Comparison of ENCODE assay signal across 17 mouse cellular contexts in genomic region chr9:48661225-48662023, GRCm38 (mm10). TPM values are rescaled to one million over a fixed set of nuclear protein-coding genes. Genes with fewer than 3 reads are reported as not detected.
DNase-seq lines count a peak whose midpoint lies in the region; ATAC-seq and TF ChIP-seq lines count a peak whose summit lies in the region.
"Had no signal": no experiment of that assay in that cellular context is flagged by ENCODE, and none has a peak within 500 bp of the region (broad histone marks: within the 10 kb centered on the region; RNA-seq: fewer than 3 reads in every experiment).

No protein-coding gene starts in this region.

- H3K4me3 ChIP-seq in forebrain, embryonic 11.5 days (ENCODE audit: low read depth, low read length), result no peak overlapping the region
- no peak overlapping the region for H3K4me3 ChIP-seq in forebrain, embryonic 16.5 days (replicated peaks; ENCODE audit: low read length)
- H3K4me3 ChIP-seq in neural tube, embryonic 12.5 days, result no peak overlapping the region
- H3K4me3 ChIP-seq in lung, postnatal 0 days (ENCODE audit: low read depth, low read length), result no peak overlapping the region
- H3K4me3 ChIP-seq: erythroblast, embryonic 14.5 days had no signal

- 0 out of 2 replicates have a peak, but pooled peaks have one; percentile 53 for ATAC-seq in forebrain, embryonic 11.5 days (replicated peaks; ENCODE audit: low FRiP score)
- ATAC-seq in forebrain, embryonic 16.5 days, result peak; percentile 35; the same call in 1 of the 2 replicates
- peak; percentile 65 for ATAC-seq in megakaryocyte progenitor cell, adult 5-6 weeks (replicated peaks; ENCODE audit: poor library complexity)
- no peak for ATAC-seq in neural tube, embryonic 12.5 days (ENCODE audit: low FRiP score, low read depth)
- ATAC-seq in lung, postnatal 0 days, result no peak
- ATAC-seq: inflammation-experienced regulatory T-cells, adult 6 months had no signal

- no peaks in the 10 kb centered on the region for H3K27me3 ChIP-seq in forebrain, embryonic 11.5 days (ENCODE audit: control insufficient read depth, insufficient read depth, low read length)
- no peaks in the 10 kb centered on the region for H3K27me3 ChIP-seq in forebrain, embryonic 16.5 days (replicated peaks; ENCODE audit: control insufficient read depth, insufficient read depth, low read length)
- 0 out of 2 replicates have a peak, but pooled peaks cover 5% of the 10 kb centered on the region for H3K27me3 ChIP-seq in neural tube, embryonic 12.5 days (replicated peaks)
- no peaks in the 10 kb centered on the region for H3K27me3 ChIP-seq in lung, postnatal 0 days (replicated peaks; ENCODE audit: insufficient read depth, low read length)

- WGBS in forebrain, embryonic 11.5 days, result 76% methylated on average over 9 of the region's 9 CpGs
- 63% methylated on average over 9 of the region's 9 CpGs for WGBS in forebrain, embryonic 16.5 days
- WGBS in neural tube, embryonic 12.5 days, result 44% methylated on average over 9 of the region's 9 CpGs
- 67% methylated on average over 9 of the region's 9 CpGs for WGBS in lung, postnatal 0 days

- H3K4me1 ChIP-seq in forebrain, embryonic 11.5 days (replicated peaks; ENCODE audit: control insufficient read depth, insufficient read depth, low read length), result peaks cover 19% of the 10 kb centered on the region
- peaks cover 18% of the 10 kb centered on the region for H3K4me1 ChIP-seq in forebrain, embryonic 16.5 days (replicated peaks; ENCODE audit: control insufficient read depth, insufficient read depth, low read length)
- peaks cover 27% of the 10 kb centered on the region for H3K4me1 ChIP-seq in neural tube, embryonic 12.5 days
- H3K4me1 ChIP-seq in lung, postnatal 0 days (ENCODE audit: insufficient read depth, low read depth, low read length), result no peaks in the 10 kb centered on the region; the same call in 1 of the 2 replicates

- TF ChIP-seq CTCF in lung, postnatal 0 days (IDR thresholded peaks at IDR 0.05), result no peak

- no peak overlapping the region for H3K27ac ChIP-seq in forebrain, embryonic 11.5 days (ENCODE audit: low read depth, low read length)
- no peak overlapping the region for H3K27ac ChIP-seq in forebrain, embryonic 16.5 days (ENCODE audit: low read length)
- H3K27ac ChIP-seq in neural tube, embryonic 12.5 days, result peak overlapping the region; percentile 7
- H3K27ac ChIP-seq in lung, postnatal 0 days (ENCODE audit: low read length), result no peak overlapping the region
- H3K27ac ChIP-seq: macrophage had no signal

- DNase-seq in forebrain, embryonic 11.5 days (ENCODE audit: low spot score), result no peak
- DNase-seq in testis, postnatal 10 days (ENCODE audit: low spot score), result no peak
- DNase-seq in lung, postnatal 0 days (ENCODE audit: low spot score), result no peak
- no peak for DNase-seq in right cerebral cortex, postnatal 36 days (ENCODE audit: low spot score in 2 of 2)
- DNase-seq: adrenal gland, adult 2 months; cerebellum, adult 2 months; kidney, adult 9 months; liver; lung, adult 18-20 months; thymus, postnatal 25 days had no signal

- no peak overlapping the region for H3K4me2 ChIP-seq in forebrain, embryonic 11.5 days (ENCODE audit: low read depth, low read length, severe bottlenecking)
- H3K4me2 ChIP-seq in forebrain, embryonic 16.5 days (ENCODE audit: low read length), result no peak overlapping the region
- no peak overlapping the region for H3K4me2 ChIP-seq in neural tube, embryonic 12.5 days (replicated peaks)
- no peak overlapping the region for H3K4me2 ChIP-seq in lung, postnatal 0 days (replicated peaks; ENCODE audit: low read depth, low read length)

- H3K9me3 ChIP-seq in forebrain, embryonic 11.5 days (ENCODE audit: control insufficient read depth, low read length), result peaks cover 2% of the 10 kb centered on the region; the same call in 1 of the 2 replicates
- no peaks in the 10 kb centered on the region for H3K9me3 ChIP-seq in forebrain, embryonic 16.5 days (ENCODE audit: control insufficient read depth, low read length)
- 0 out of 2 replicates have a peak, but pooled peaks cover 4% of the 10 kb centered on the region for H3K9me3 ChIP-seq in neural tube, embryonic 12.5 days
- peaks cover 6% of the 10 kb centered on the region; the same call in 1 of the 2 replicates for H3K9me3 ChIP-seq in lung, postnatal 0 days (ENCODE audit: low read length)

- TF ChIP-seq EP300 in lung, postnatal 0 days (IDR thresholded peaks at IDR 0.05), result no peak

- H3K36me3 ChIP-seq in forebrain, embryonic 11.5 days (ENCODE audit: control insufficient read depth, insufficient read depth, low read length), result no peaks in the 10 kb centered on the region
- no peaks in the 10 kb centered on the region for H3K36me3 ChIP-seq in forebrain, embryonic 16.5 days (ENCODE audit: control insufficient read depth, insufficient read depth)
- no peaks in the 10 kb centered on the region for H3K36me3 ChIP-seq in neural tube, embryonic 12.5 days
- peaks cover 25% of the 10 kb centered on the region for H3K36me3 ChIP-seq in lung, postnatal 0 days (ENCODE audit: insufficient read depth, low read length)

- H3K9ac ChIP-seq in forebrain, embryonic 11.5 days (ENCODE audit: low read length), result no peak overlapping the region
- H3K9ac ChIP-seq in forebrain, embryonic 16.5 days (replicated peaks; ENCODE audit: low read depth, low read length), result no peak overlapping the region
- 0 out of 2 replicates have a peak overlapping the region, but pooled peaks have one; percentile 23 for H3K9ac ChIP-seq in neural tube, embryonic 12.5 days
- H3K9ac ChIP-seq in lung, postnatal 0 days (replicated peaks; ENCODE audit: low read depth), result no peak overlapping the region

RNA-seq across cellular contexts. Expression of gene Nnmt, which starts 56.5 kb away (rescaled TPM):
- polyA plus RNA-seq in forebrain, embryonic 11.5 days (2014; fragmentation: Nextera tagmentation; extraction: Ambion mirVana), result 1.1 and 1.9 TPM in 2 replicates
- polyA plus RNA-seq in forebrain, embryonic 16.5 days (2015; fragmentation: Nextera tagmentation; extraction: Ambion mirVana), result 1.2 and 1.4 TPM in 2 replicates
- 0.98 TPM in 1 of 2 replicates, not detected in the other for total RNA-seq in megakaryocyte progenitor cell, adult 5-6 weeks (2015)
- not detected in 2 replicates for total RNA-seq in megakaryocyte progenitor cell, adult 5-6 weeks (2017)
- 0.61 and 1.6 TPM in 2 replicates for polyA plus RNA-seq in neural tube, embryonic 12.5 days (2016; fragmentation: Nextera tagmentation; extraction: Ambion mirVana)
- 1.5 and 2.6 TPM in 2 replicates for polyA plus RNA-seq in lung, postnatal 0 days (2015; fragmentation: Nextera tagmentation; extraction: Ambion mirVana)
- polyA plus RNA-seq: erythroblast, embryonic 14.5 days; G1E; macrophage had no signal

Comparison
In these comparisons a context has a peak if more than half of its experiments do, and no peak if none do; other contexts are left out.
1. ATAC-seq: peak in forebrain, embryonic 11.5 days (single experiment), forebrain, embryonic 16.5 days (single experiment) and megakaryocyte progenitor cell, adult 5-6 weeks (single experiment); none in neural tube, embryonic 12.5 days (single experiment) and lung, postnatal 0 days (single experiment).